Mouse (Mus musculus) CD4-positive, CD25-positive, alpha-beta regulatory T cell, adult 4 months (primary cell): ENCODE results near the gene Cstad. TPM values are rescaled to one million over a fixed set of nuclear protein-coding genes. Genes with fewer than 3 reads are reported as not detected.

Experiments
- ATAC-seq: one replicate; pipeline ENCODE4 v1.8.0; 2017
- polyA plus RNA-seq, 2 experiments: library from polyadenylated mRNA; unstranded; fragments of 100-300 nt; shearing (Covaris generic); gene quantifications; one replicate each; pipeline ENCODE4 v1.2.1; 2017

The Cstad gene
- 1 to 10 TPM; 2.0 to 5.4 TPM for polyA plus RNA-seq

GRCm38 (mm10) chr2:30594641-30595379, at the start of gene Cstad:
Gene Cstad, plus strand, starts transcription at chr2:30595040.
- peak; percentile 93 for ATAC-seq

- ATAC-seq: no peak
Observed at GRCm38 (mm10) chr2:30545706-30546105, 49.1 kb upstream of the Cstad start.

- no peak for ATAC-seq
Observed at GRCm38 (mm10) chr2:30546219-30546618, 48.6 kb upstream of the Cstad start.

- ATAC-seq: peak; percentile 68
Observed at GRCm38 (mm10) chr2:30547455-30548217, 47.2 kb upstream of the Cstad start.

- no peak for ATAC-seq
Observed at GRCm38 (mm10) chr2:30551579-30551978, 43.3 kb upstream of the Cstad start.

GRCm38 (mm10) chr2:30553851-30554540, 40.8 kb upstream of the Cstad start:
- peak; percentile 74 for ATAC-seq

- ATAC-seq: no peak
Observed at GRCm38 (mm10) chr2:30555257-30555656, 39.6 kb upstream of the Cstad start.

GRCm38 (mm10) chr2:30556495-30556894, 38.3 kb upstream of the Cstad start:
- ATAC-seq: no peak

- ATAC-seq: no peak
Observed at GRCm38 (mm10) chr2:30559552-30559951, 35.3 kb upstream of the Cstad start.

- no peak for ATAC-seq
Observed at GRCm38 (mm10) chr2:30562553-30562952, 32.3 kb upstream of the Cstad start.

- ATAC-seq: peak; percentile 79
Observed at GRCm38 (mm10) chr2:30571647-30572046, 23.2 kb upstream of the Cstad start.

GRCm38 (mm10) chr2:30573522-30573921, 21.3 kb upstream of the Cstad start:
- no peak for ATAC-seq

- ATAC-seq: no peak
Observed at GRCm38 (mm10) chr2:30577010-30577409, 17.8 kb upstream of the Cstad start.

- ATAC-seq: no peak
Observed at GRCm38 (mm10) chr2:30578006-30578405, 16.8 kb upstream of the Cstad start.

GRCm38 (mm10) chr2:30587161-30587560, 7.7 kb upstream of the Cstad start:
- ATAC-seq: peak; percentile 74

- ATAC-seq: no peak
Observed at GRCm38 (mm10) chr2:30587671-30588070, 7.2 kb upstream of the Cstad start.

- no peak for ATAC-seq
Observed at GRCm38 (mm10) chr2:30588985-30589511, 5.8 kb upstream of the Cstad start.

- ATAC-seq: no peak
Observed at GRCm38 (mm10) chr2:30589781-30590180, 5.1 kb upstream of the Cstad start.

- peak; percentile 58 for ATAC-seq
Observed at GRCm38 (mm10) chr2:30590909-30591308, 3.9 kb upstream of the Cstad start.

- ATAC-seq: no peak
Observed at GRCm38 (mm10) chr2:30592391-30592790, 2.4 kb upstream of the Cstad start.

GRCm38 (mm10) chr2:30592951-30593350, 1.9 kb upstream of the Cstad start:
- no peak for ATAC-seq

- ATAC-seq: no peak
Observed at GRCm38 (mm10) chr2:30593636-30594310, 1.1 kb upstream of the Cstad start.
